Mouse (Mus musculus): ENCODE measurements at regions not wholly inside any gene's neighbourhood (a gene's known extent, or its start where the extent isn't known, plus 50 kb on each side); places are given as distances from the start of the nearest gene placed in this dataset.

- CTCF ChIA-PET = no interaction called here
- POLR2A ChIA-PET = no interaction called here
These were observed 51.2 kb upstream of the Tanc2 start for GRCm38 (mm10) chr11:105538421-105539210.

- CTCF ChIA-PET = interaction anchor here in 1 of 4 experiments (0.6 kb wide), 1 partner anchor 64 kb away, joined by 3 read pairs; no protein-coding TSS in a partner anchor
- POLR2A ChIA-PET = interaction anchor here in 2 of 4 experiments (0.9 to 1.5 kb wide), 3 partner anchors 10 to 25 kb away, joined by 3 read pairs; no protein-coding TSS in a partner anchor
These were observed 57.2 kb upstream of the Tanc2 start for GRCm38 (mm10) chr11:105532616-105533015.

GRCm38 (mm10) chr11:105530711-105531157 lies 59.1 kb upstream of the Tanc2 start:
- POLR2A ChIA-PET = interaction anchor here in 3 of 4 experiments (0.9 to 1.3 kb wide), 3 partner anchors 11 to 20 kb away, joined by 3 to 5 read pairs (median 3); no protein-coding TSS in a partner anchor
- CTCF ChIA-PET = no interaction called here

GRCm38 (mm10) chr11:105526066-105526465 lies 63.7 kb upstream of the Tanc2 start:
- ChIA-PET CTCF (interaction anchor here in 1 of 4 experiments (0.6 kb wide), 1 partner anchor 31 kb away, joined by 3 read pairs; no protein-coding TSS in a partner anchor), POLR2A (interaction anchor here in 1 of 4 experiments (1.1 kb wide), 1 partner anchor 16 kb away, joined by 3 read pairs; no protein-coding TSS in a partner anchor)

- CTCF ChIA-PET = interaction anchor here in 1 of 4 experiments (0.6 kb wide), 1 partner anchor 31 kb away, joined by 3 read pairs; no protein-coding TSS in a partner anchor
- POLR2A ChIA-PET = interaction anchor here in 1 of 4 experiments (1.1 kb wide), 1 partner anchor 15 kb away, joined by 3 read pairs; no protein-coding TSS in a partner anchor
These were observed 64.2 kb upstream of the Tanc2 start for GRCm38 (mm10) chr11:105525608-105526007.

- POLR2A ChIA-PET = no interaction called here
- CTCF ChIA-PET = interaction anchor here in 1 of 4 experiments (1.4 kb wide), 1 partner anchor 24 kb away, joined by 3 read pairs; no protein-coding TSS in a partner anchor
These were observed 65.4 kb upstream of the Tanc2 start for GRCm38 (mm10) chr11:105524400-105524799.

- ChIA-PET CTCF (interaction anchor here in 2 of 4 experiments (0.6 to 1.4 kb wide), 2 partner anchors 19 to 24 kb away, joined by 3 read pairs; no protein-coding TSS in a partner anchor), POLR2A (no interaction called here)
These were observed 66.0 kb upstream of the Tanc2 start for GRCm38 (mm10) chr11:105523765-105524164.

- POLR2A ChIA-PET = no interaction called here
- CTCF ChIA-PET = interaction anchor here in 1 of 4 experiments (0.6 kb wide), 1 partner anchor 791 kb away, joined by 4 read pairs; no protein-coding TSS in a partner anchor
These were observed 63.9 kb upstream of the March10 start for GRCm38 (mm10) chr11:105520398-105520797.

- CTCF ChIA-PET = no interaction called here
- POLR2A ChIA-PET = interaction anchor here in 1 of 4 experiments (0.6 to 1.1 kb wide), 2 partner anchors 18 to 315 kb away, joined by 3 read pairs; no protein-coding TSS in a partner anchor
These were observed 56.7 kb upstream of the March10 start for GRCm38 (mm10) chr11:105513275-105513674.

- POLR2A ChIA-PET = interaction anchor here in 3 of 4 experiments (0.7 to 2.1 kb wide), 4 partner anchors 9 to 22 kb away, joined by 3 to 4 read pairs (median 3); no protein-coding TSS in a partner anchor
- CTCF ChIA-PET = interaction anchor here in 1 of 4 experiments (0.6 kb wide), 1 partner anchor 396 kb away, joined by 4 read pairs; no protein-coding TSS in a partner anchor
These were observed 54.1 kb upstream of the March10 start for GRCm38 (mm10) chr11:105510626-105511025.

GRCm38 (mm10) chr11:105510056-105510455 lies 53.5 kb upstream of the March10 start:
- ChIA-PET POLR2A (interaction anchor here in 3 of 4 experiments (0.7 to 2.1 kb wide), 5 partner anchors 10 to 746 kb away, joined by 3 to 4 read pairs (median 3); no protein-coding TSS in a partner anchor), CTCF (interaction anchor here in 1 of 4 experiments (0.6 kb wide), 1 partner anchor 397 kb away, joined by 4 read pairs; no protein-coding TSS in a partner anchor)

- CTCF ChIA-PET = no interaction called here
- POLR2A ChIA-PET = no interaction called here
These were observed 52.1 kb upstream of the March10 start for GRCm38 (mm10) chr11:105508660-105509038.

GRCm38 (mm10) chr11:105507972-105508659 lies 51.6 kb upstream of the March10 start:
- ChIA-PET POLR2A (interaction anchor here in 1 of 4 experiments (1.1 kb wide), 1 partner anchor 24 kb away, joined by 3 read pairs; no protein-coding TSS in a partner anchor), CTCF (interaction anchor here in 1 of 4 experiments (0.5 kb wide), 1 partner anchor 1868 kb away, joined by 3 read pairs; no protein-coding TSS in a partner anchor)

GRCm38 (mm10) chr11:105507332-105507971 lies 50.9 kb upstream of the March10 start:
- CTCF ChIA-PET = no interaction called here
- POLR2A ChIA-PET = interaction anchor here in 1 of 4 experiments (1.1 kb wide), 1 partner anchor 25 kb away, joined by 3 read pairs; no protein-coding TSS in a partner anchor
